Mouse (Mus musculus): ENCODE results near the gene Wdr43. TPM values are rescaled to one million over a fixed set of nuclear protein-coding genes. Genes with fewer than 3 reads are reported as not detected.

Wdr43 gene
- polyA plus RNA-seq, 1 experiment from 2014 or later: 39.7 TPM

DNA sequence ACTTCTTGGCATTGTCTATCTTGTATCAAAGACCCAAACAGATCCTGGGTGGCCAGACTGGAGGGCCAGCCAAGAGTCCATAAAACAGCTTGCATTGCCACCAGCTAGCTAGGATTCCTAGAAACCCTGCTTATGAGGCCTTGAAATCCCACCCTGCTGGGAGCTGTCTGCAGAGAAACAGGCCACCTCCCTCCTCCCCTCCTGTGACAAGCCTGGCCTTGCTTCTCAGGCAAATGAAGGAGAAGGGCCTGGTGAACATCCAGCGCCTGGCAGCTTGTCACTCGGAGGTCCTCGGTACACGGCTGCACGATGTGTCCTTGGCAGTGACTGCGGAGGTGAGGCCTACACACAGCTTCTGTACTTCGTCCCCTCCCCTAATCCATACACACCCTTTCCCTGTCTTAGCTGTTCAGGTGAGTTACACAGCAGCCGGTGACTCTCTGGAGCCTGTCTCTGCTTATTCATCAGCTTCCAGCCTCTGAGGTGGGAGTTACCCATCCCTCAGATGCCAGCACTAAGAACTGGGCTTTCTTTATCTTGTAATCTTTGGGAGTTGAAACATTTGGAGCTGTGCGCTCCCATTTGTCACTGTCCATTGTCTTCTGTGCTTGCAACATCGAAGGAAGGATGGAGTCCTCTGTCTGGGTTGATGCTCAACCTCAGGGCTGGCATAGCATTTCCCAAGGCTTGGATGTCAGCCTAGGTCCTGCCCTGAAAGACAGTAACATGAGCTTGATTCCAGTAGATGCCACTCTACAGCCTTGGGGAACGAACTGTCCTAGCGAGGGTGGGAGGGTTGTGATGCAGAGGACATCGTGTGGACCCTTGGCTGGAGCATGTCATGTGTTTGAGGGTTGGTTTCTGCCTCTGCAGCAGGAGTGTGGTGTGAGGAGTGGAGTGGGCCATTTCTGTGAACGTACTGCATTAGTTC, 90.1 kb downstream of the Wdr43 start:
- Histone ChIP-seq H3K4me3 (ENCODE audit: low read length) (no peak overlapping the region), H3K4me1 (ENCODE audit: control insufficient read depth, insufficient read depth, low read depth, low read length) (peaks cover 5% of the 10 kb centered on the region), H3K9me3 (ENCODE audit: control insufficient read depth, low read length) (no peaks in the 10 kb centered on the region), H3K36me3 (ENCODE audit: control insufficient read depth, insufficient read depth, low read length) (no peaks in the 10 kb centered on the region), H3K4me2 (ENCODE audit: low read length) (no peak overlapping the region), H3K27me3 (replicated peaks; ENCODE audit: control insufficient read depth, insufficient read depth, low read length) (no peaks in the 10 kb centered on the region), H3K27ac (ENCODE audit: low read depth, low read length) (no peak overlapping the region), H3K9ac (ENCODE audit: low read depth, low read length) (no peak overlapping the region)
- no peak for ATAC-seq
- 88% methylated on average over 14 of the region's 14 CpGs for WGBS

DNA sequence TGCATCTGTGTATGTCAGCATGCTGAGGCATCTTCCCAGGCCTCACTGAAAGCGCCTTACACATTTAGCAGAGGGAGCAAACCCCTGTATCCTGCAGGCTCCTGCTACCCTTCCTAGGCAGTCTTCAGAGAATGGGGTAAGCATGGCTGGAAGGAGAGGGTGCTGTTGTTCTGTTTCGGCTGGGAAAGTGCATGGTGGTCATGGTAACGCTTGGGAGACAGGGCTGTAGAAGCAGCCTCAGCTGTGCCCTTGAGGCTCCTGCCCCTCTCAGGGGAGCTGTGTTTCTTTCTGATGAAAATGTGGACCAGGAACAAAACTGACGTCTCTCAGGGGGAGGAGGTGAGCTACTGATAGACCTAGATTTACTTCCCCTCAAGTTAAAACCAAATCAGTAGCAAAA, 92.0 kb downstream of the Wdr43 start:
- peak; percentile 64; the same call in 1 of the 2 replicates for ATAC-seq
- Histone ChIP-seq H3K4me2 (ENCODE audit: low read length) (no peak overlapping the region), H3K4me1 (ENCODE audit: control insufficient read depth, insufficient read depth, low read depth, low read length) (peaks cover 5% of the 10 kb centered on the region), H3K9ac (ENCODE audit: low read depth, low read length) (no peak overlapping the region), H3K27ac (ENCODE audit: low read depth, low read length) (no peak overlapping the region), H3K27me3 (replicated peaks; ENCODE audit: control insufficient read depth, insufficient read depth, low read length) (no peaks in the 10 kb centered on the region), H3K9me3 (ENCODE audit: control insufficient read depth, low read length) (no peaks in the 10 kb centered on the region), H3K36me3 (ENCODE audit: control insufficient read depth, insufficient read depth, low read length) (no peaks in the 10 kb centered on the region), H3K4me3 (ENCODE audit: low read length) (no peak overlapping the region)
- WGBS: 37% methylated on average over 4 of the region's 4 CpGs

Other genes starting within 250 kb of the Wdr43 start
- gene Gm4707, start 156.0 kb upstream of the Wdr43 start, polyA plus RNA-seq (2015; fragmentation: Nextera tagmentation; extraction: Ambion mirVana): 2.7 and 3.1 TPM in 2 replicates
- 34.6 and 38.0 TPM in 2 replicates for gene Smchd1, start 140.6 kb upstream of the Wdr43 start, polyA plus RNA-seq (2015; fragmentation: Nextera tagmentation; extraction: Ambion mirVana)
- gene Ndc80, start 89.0 kb upstream of the Wdr43 start, polyA plus RNA-seq (2015; fragmentation: Nextera tagmentation; extraction: Ambion mirVana): 7.8 and 9.1 TPM in 2 replicates
- gene Spdya, start 63.8 kb upstream of the Wdr43 start, polyA plus RNA-seq (2015; fragmentation: Nextera tagmentation; extraction: Ambion mirVana): 1.2 and 1.6 TPM in 2 replicates
- gene Togaram2, start 57.4 kb downstream of the Wdr43 start, polyA plus RNA-seq (2015; fragmentation: Nextera tagmentation; extraction: Ambion mirVana): 0.82 and 0.89 TPM in 2 replicates
- 0.03 TPM in 1 of 2 replicates, not detected in the other for gene Pcare, start 137.0 kb downstream of the Wdr43 start, polyA plus RNA-seq (2015; fragmentation: Nextera tagmentation; extraction: Ambion mirVana)
- 15.1 and 15.3 TPM in 2 replicates for gene Clip4, start 152.6 kb downstream of the Wdr43 start, polyA plus RNA-seq (2015; fragmentation: Nextera tagmentation; extraction: Ambion mirVana)

Data from hindbrain, embryonic 16.5 days (tissue).